Mouse (Mus musculus): ENCODE data around the gene Prr12. TPM values are rescaled to one million over a fixed set of nuclear protein-coding genes. Genes with fewer than 3 reads are reported as not detected.

Prr12 gene
- polyA plus RNA-seq, 1 experiment from 2014 or later: 15.3 TPM

DNA sequence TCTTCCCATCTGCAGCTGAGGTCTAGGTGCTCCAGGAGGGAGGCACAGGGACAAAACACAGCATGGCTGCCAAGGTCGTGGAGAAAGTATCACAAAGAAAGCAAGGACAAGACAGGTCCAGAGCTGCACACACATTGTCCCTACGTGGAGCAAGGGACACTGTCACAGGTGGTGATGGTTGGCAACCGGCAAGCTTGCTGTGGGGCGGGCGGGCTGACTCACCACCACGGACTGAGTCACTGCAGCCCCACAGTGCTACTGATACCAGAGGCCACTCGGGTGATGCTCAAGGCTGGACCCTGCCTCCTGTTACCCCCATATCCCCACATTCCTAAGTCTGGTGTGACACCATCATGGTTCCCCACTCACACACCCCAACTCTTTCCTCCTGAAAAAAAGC is 50.2 kb downstream of the Prr12 start:
- Histone ChIP-seq H3K9ac (no peak overlapping the region), H3K36me3 (peaks cover 68% of the 10 kb centered on the region), H3K4me1 (replicated peaks) (peaks cover 16% of the 10 kb centered on the region), H3K4me2 (no peak overlapping the region), H3K4me3 (no peak overlapping the region), H3K9me3 (no peaks in the 10 kb centered on the region), H3K27me3 (no peaks in the 10 kb centered on the region), H3K27ac (replicated peaks) (no peak overlapping the region)
- WGBS: 93% methylated on average over 7 of the region's 7 CpGs
- ATAC-seq (ENCODE audit: low FRiP score, low read depth): no peak

- no peak overlapping the region for H3K9ac ChIP-seq
Observed at GRCm38 (mm10) chr7:45000539-45001114, 52.1 kb downstream of the Prr12 start.

GRCm38 (mm10) chr7:44999753-45000152 is 52.9 kb downstream of the Prr12 start:
- H3K27ac ChIP-seq (replicated peaks): no peak overlapping the region
- peaks cover 24% of the 10 kb centered on the region for H3K4me1 ChIP-seq (replicated peaks)
- no peak overlapping the region for H3K9ac ChIP-seq
- no peak for ATAC-seq (ENCODE audit: low FRiP score, low read depth)
- WGBS: 87% methylated on average over 11 of the region's 11 CpGs
- peaks cover 43% of the 10 kb centered on the region for H3K36me3 ChIP-seq
- no peaks in the 10 kb centered on the region for H3K9me3 ChIP-seq
- H3K27me3 ChIP-seq: no peaks in the 10 kb centered on the region
- no peak overlapping the region for H3K4me2 ChIP-seq
- no peak overlapping the region for H3K4me3 ChIP-seq

More at GRCm38 (mm10) chr7:45000539-45001114, 52.1 kb downstream of the Prr12 start:
- Histone ChIP-seq H3K27ac (replicated peaks) (no peak overlapping the region), H3K36me3 (peaks cover 50% of the 10 kb centered on the region), H3K27me3 (no peaks in the 10 kb centered on the region), H3K4me1 (replicated peaks) (peaks cover 24% of the 10 kb centered on the region), H3K4me3 (no peak overlapping the region), H3K4me2 (no peak overlapping the region), H3K9me3 (no peaks in the 10 kb centered on the region)
- 84% methylated on average over 21 of the region's 21 CpGs for WGBS
- no peak for ATAC-seq (ENCODE audit: low FRiP score, low read depth)

- Histone ChIP-seq H3K9ac (peak within 1 kb of the TSS; percentile 53), H3K27ac (replicated peaks) (peak within 1 kb of the TSS; percentile 51), H3K4me1 (replicated peaks) (peaks cover 24% of the 10 kb centered on the region), H3K27me3 (no peaks in the 10 kb centered on the region), H3K36me3 (peaks cover 33% of the 10 kb centered on the region), H3K4me2 (peak within 1 kb of the TSS; percentile 65), H3K4me3 (peak within 1 kb of the TSS; percentile 45), H3K9me3 (no peaks in the 10 kb centered on the region)
- WGBS: 3% methylated on average over 18 of the region's 18 CpGs
- ATAC-seq (ENCODE audit: low FRiP score, low read depth): no peak
Observed at GRCm38 (mm10) chr7:44998501-44998955, 54.2 kb downstream of the Prr12 start, which contains the start of gene Bcl2l12. Gene Bcl2l12, minus strand, starts transcription at chr7:44998712.

- Histone ChIP-seq H3K4me2 (peak overlapping the region; percentile 65), H3K27me3 (no peaks in the 10 kb centered on the region), H3K4me1 (replicated peaks) (peaks cover 24% of the 10 kb centered on the region), H3K9me3 (no peaks in the 10 kb centered on the region), H3K4me3 (peak overlapping the region; percentile 45), H3K36me3 (peaks cover 28% of the 10 kb centered on the region), H3K27ac (replicated peaks) (peak overlapping the region; percentile 51), H3K9ac (peak overlapping the region; percentile 53)
- WGBS: 3% methylated on average over 15 of the region's 15 CpGs
- no peak for ATAC-seq (ENCODE audit: low FRiP score, low read depth)
Observed at GRCm38 (mm10) chr7:44997940-44998428, 54.7 kb downstream of the Prr12 start.

- H3K27me3 ChIP-seq: no peaks in the 10 kb centered on the region
- WGBS: under 1% methylated on average over 43 of the region's 43 CpGs
- peak within 1 kb of the TSS; percentile 45 for H3K4me3 ChIP-seq
- H3K36me3 ChIP-seq: peaks cover 23% of the 10 kb centered on the region
- H3K4me2 ChIP-seq: peak within 1 kb of the TSS; percentile 65
- H3K9me3 ChIP-seq: no peaks in the 10 kb centered on the region
- peak; percentile 91 for ATAC-seq (ENCODE audit: low FRiP score, low read depth)
- H3K9ac ChIP-seq: peak within 1 kb of the TSS; percentile 53
- H3K4me1 ChIP-seq (replicated peaks): peaks cover 24% of the 10 kb centered on the region
- H3K27ac ChIP-seq (replicated peaks): peak within 1 kb of the TSS; percentile 51
Observed at GRCm38 (mm10) chr7:44997231-44997939, 55.3 kb downstream of the Prr12 start, which contains the start of gene Irf3. Gene Irf3, plus strand, starts transcription at chr7:44997648.

DNA sequence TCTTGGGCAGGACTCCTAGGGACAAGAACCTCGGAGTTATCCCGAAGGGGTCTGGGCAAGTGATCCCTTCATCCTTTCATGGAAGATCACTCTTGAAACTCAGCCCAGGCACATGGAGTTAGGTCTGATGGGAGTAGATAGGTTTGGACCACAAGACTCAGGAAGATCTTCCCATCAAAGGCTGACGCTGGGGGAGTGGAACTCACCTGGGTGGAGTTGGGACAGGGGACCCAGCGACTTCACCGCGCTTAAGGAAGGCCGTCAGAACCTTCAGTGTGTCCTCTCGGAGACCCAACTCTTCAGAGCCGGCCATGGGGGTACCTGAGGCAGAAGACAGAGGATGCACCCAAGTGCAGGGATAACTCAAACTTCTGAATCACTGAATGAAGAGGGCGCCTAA is 56.0 kb downstream of the Prr12 start:
- Histone ChIP-seq H3K9me3 (no peaks in the 10 kb centered on the region), H3K36me3 (peaks cover 15% of the 10 kb centered on the region), H3K9ac (peak overlapping the region; percentile 33; the same call in 1 of the 2 replicates), H3K27ac (replicated peaks) (peak overlapping the region; percentile 41), H3K4me3 (peak overlapping the region; percentile 45), H3K27me3 (no peaks in the 10 kb centered on the region), H3K4me1 (replicated peaks) (peaks cover 24% of the 10 kb centered on the region), H3K4me2 (peak overlapping the region; percentile 65)
- WGBS: 17% methylated on average over 10 of the region's 10 CpGs
- ATAC-seq (ENCODE audit: low FRiP score, low read depth): no peak

DNA sequence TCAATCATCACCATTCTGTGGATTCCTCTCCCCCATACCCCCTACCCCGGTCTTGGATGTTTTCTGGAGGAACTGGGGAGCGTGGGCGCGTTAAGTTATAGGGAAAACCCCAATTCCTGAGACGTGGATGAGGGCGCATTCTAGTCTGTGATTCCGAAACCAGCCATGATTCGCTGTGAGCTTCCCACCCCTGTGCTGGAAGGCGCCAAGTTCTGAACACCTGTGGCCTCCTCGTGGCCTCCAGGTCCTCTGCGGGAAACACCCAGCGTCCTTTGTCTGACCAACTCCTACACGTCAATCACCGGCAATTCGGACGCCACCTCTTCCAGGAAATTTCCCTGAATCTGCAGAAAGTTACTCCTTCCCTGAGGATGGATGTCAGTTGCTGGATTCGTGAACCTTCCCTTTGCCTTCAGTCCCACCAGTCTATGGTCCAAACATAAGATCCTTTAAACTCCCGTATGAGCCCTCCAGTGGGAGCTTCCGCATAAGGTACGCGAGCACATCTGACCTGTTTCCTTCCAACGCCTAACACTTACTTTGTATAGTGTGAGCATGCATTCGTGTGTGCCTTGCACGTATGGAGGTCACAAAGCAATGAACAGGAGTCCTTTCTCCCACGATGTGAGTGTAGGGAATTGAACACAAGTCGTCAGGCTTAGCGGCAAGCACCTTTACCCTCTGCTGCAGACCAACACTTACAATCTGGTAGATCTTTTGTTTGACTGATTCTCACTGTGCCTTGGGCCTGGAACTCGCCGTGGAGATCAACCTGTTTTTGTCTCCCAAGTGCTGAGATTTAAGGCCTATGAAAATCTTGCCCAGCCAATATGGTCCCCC is 65.6 kb downstream of the Prr12 start:
- Histone ChIP-seq H3K4me2 (peak overlapping the region; percentile 69), H3K4me1 (replicated peaks) (peaks cover 40% of the 10 kb centered on the region), H3K4me3 (peak overlapping the region; percentile 57), H3K27ac (replicated peaks) (peak overlapping the region; percentile 91), H3K9me3 (no peaks in the 10 kb centered on the region), H3K27me3 (no peaks in the 10 kb centered on the region), H3K9ac (peak overlapping the region; percentile 70), H3K36me3 (peaks cover 2% of the 10 kb centered on the region)
- ATAC-seq (ENCODE audit: low FRiP score, low read depth): peak; percentile 15
- under 1% methylated on average over 29 of the region's 29 CpGs for WGBS

DNA sequence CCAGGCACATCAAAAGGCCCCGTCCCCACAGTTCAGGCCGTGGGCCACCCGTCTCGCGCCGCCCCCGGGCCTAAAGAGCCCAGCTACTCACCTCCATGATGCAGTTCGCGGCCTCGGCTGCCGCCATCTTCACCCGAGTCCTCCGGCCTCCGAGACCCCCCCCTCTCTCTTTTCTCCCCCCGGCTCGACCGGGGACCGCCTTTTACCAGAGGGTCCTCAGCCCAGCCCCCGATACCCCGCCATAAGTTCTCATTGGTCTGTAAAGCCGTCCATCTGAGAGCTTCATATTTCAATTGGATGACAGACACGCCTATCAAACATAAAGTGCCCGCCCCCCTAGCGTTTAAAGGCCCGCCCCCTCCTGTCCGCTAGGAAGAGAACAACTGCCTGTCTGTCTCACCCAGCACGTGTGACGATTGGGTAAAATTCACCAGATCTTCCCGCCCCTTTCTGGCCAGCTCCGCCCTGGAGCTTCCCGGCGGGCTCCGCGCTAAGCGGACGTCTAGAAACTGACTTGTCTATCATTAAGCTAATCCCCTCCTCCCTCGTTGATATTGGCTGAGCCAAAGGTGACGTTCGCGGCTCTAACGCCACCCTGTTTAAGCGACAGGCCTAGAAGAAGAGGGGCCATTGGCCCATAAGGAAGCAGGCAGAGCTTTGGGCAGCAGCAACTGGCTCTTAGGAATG is 66.3 kb downstream of the Prr12 start, which contains the start of gene Prmt1:
Prmt1 (minus strand) TSS at position 377 of the 687 bp plus-strand sequence.
- Histone ChIP-seq H3K4me1 (replicated peaks) (peaks cover 40% of the 10 kb centered on the region), H3K9me3 (no peaks in the 10 kb centered on the region), H3K4me3 (peak within 1 kb of the TSS; percentile 89), H3K27ac (replicated peaks) (peak within 1 kb of the TSS; percentile 96), H3K9ac (peak within 1 kb of the TSS; percentile 97), H3K36me3 (peaks cover 10% of the 10 kb centered on the region), H3K4me2 (peak within 1 kb of the TSS; percentile 74), H3K27me3 (no peaks in the 10 kb centered on the region)
- under 1% methylated on average over 42 of the region's 42 CpGs for WGBS
- ATAC-seq (ENCODE audit: low FRiP score, low read depth): peak; percentile 98

- Histone ChIP-seq H3K9me3 (no peaks in the 10 kb centered on the region), H3K27me3 (no peaks in the 10 kb centered on the region), H3K4me3 (peak overlapping the region; percentile 89), H3K4me2 (peak overlapping the region; percentile 74), H3K4me1 (replicated peaks) (peaks cover 40% of the 10 kb centered on the region), H3K27ac (replicated peaks) (peak overlapping the region; percentile 96), H3K9ac (peak overlapping the region; percentile 97), H3K36me3 (peaks cover 16% of the 10 kb centered on the region)
- WGBS: under 1% methylated on average over 41 of the region's 45 CpGs
- peak; percentile 1; the same call in 1 of the 2 replicates for ATAC-seq (ENCODE audit: low FRiP score, low read depth)
Observed at GRCm38 (mm10) chr7:44985595-44986191, 67.0 kb downstream of the Prr12 start.

GRCm38 (mm10) chr7:44984833-44985164 is 67.9 kb downstream of the Prr12 start:
- no peak overlapping the region for H3K9ac ChIP-seq
- 46% methylated on average over 3 of the region's 3 CpGs for WGBS
- H3K27me3 ChIP-seq: no peaks in the 10 kb centered on the region
- H3K4me1 ChIP-seq (replicated peaks): peaks cover 40% of the 10 kb centered on the region
- H3K9me3 ChIP-seq: no peaks in the 10 kb centered on the region
- peak overlapping the region; percentile 96; the same call in 1 of the 2 replicates for H3K27ac ChIP-seq (replicated peaks)
- H3K4me3 ChIP-seq: peak overlapping the region; percentile 89
- peak overlapping the region; percentile 74 for H3K4me2 ChIP-seq
- no peak for ATAC-seq (ENCODE audit: low FRiP score, low read depth)
- peaks cover 25% of the 10 kb centered on the region for H3K36me3 ChIP-seq

Data from hindbrain, embryonic 15.5 days (tissue).